Mouse (Mus musculus) embryonic facial prominence, embryonic 15.5 days (tissue): ENCODE results near the gene 5830473C10Rik. TPM values are rescaled to one million over a fixed set of nuclear protein-coding genes. Genes with fewer than 3 reads are reported as not detected.
"Not testable (repeated sequence)": the region's sequence is repeated elsewhere in the genome, so short reads cannot be mapped to it uniquely, and the experiment has no call there.

ENCODE experiments used
- ATAC-seq: fragments of 200-750 bp; cut with Nextera tagmentation; 2 replicates; pipeline ENCODE4 v1.8.0; 2017; ENCODE audit warnings: low read depth, moderate TSS enrichment; ENCODE audit not compliant: insufficient number of reproducible peaks, low FRiP score, low TSS enrichment
- H3K27ac ChIP-seq: fragments of 300-500 bp; sonication (generic); replicated peaks from 2 replicates; pipeline ENCODE4 v1.5.1; 2015; ENCODE audit warnings: mild to moderate bottlenecking, inconsistent platforms
- H3K27me3 ChIP-seq: fragments of 300-500 bp; sonication (generic); 2 replicates; pipeline ENCODE4 v1.6.1; 2015; ENCODE audit warnings: inconsistent platforms
- H3K36me3 ChIP-seq: fragments of 300-500 bp; sonication (generic); 2 replicates; pipeline ENCODE4 v1.6.1; 2015; ENCODE audit warnings: mild to moderate bottlenecking, inconsistent platforms
- H3K4me1 ChIP-seq: fragments of 300-500 bp; sonication (generic); 2 replicates; pipeline ENCODE4 v1.6.1; 2015; ENCODE audit warnings: inconsistent platforms
- H3K4me2 ChIP-seq: fragments of 300-500 bp; sonication (generic); replicated peaks from 2 replicates; pipeline ENCODE4 v1.6.1; 2015; ENCODE audit warnings: mild to moderate bottlenecking, inconsistent platforms
- H3K4me3 ChIP-seq: fragments of 300-500 bp; sonication (generic); replicated peaks from 2 replicates; pipeline ENCODE4 v1.5.1; 2015; ENCODE audit warnings: mild to moderate bottlenecking, inconsistent platforms
- H3K9ac ChIP-seq: fragments of 300-500 bp; sonication (generic); 2 replicates; pipeline ENCODE4 v1.6.1; 2015; ENCODE audit warnings: inconsistent platforms
- H3K9me3 ChIP-seq: fragments of 300-500 bp; sonication (generic); replicated peaks from 2 replicates; pipeline ENCODE4 v1.6.1; 2016; ENCODE audit warnings: inconsistent platforms
- WGBS: fragments of 180-500 bp; shearing (Covaris S2); methylation state at CpG from one replicate; pipeline ENCODE4 v1.1.7; 2015; 5-methylcytosine and 5-hydroxymethylcytosine counted together
- polyA plus RNA-seq: library from polyadenylated mRNA; unstranded; fragments of >200 nt; fragmentation: Nextera tagmentation; extraction: Ambion mirVana; gene quantifications from 2 replicates; pipeline ENCODE4 v1.2.1, GENCODE M21; 2015

The 5830473C10Rik gene
- polyA plus RNA-seq, 1 experiment from 2014 or later: not detected

DNA sequence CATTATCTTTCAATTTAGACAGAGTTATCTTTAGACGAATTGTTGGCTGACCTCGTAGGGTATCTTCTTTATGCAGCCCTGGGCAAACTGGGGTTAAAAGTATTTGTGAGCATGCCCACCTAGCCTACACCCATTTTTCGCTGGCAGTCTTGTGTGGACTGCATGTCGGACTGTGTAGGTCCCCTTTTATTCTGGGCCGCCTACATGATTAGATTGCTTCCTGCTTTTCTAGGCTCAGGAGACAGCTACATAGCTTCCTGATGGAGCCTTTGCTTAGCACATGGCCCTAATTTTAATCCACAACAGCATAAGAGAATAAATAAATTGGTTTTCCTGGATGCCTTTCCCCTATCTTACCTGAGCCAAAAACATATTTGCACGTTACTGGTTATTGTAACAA lies 35.2 kb downstream of the 5830473C10Rik start:
- H3K36me3 ChIP-seq: no peaks in the 10 kb centered on the region
- no peak overlapping the region for H3K27ac ChIP-seq
- no peak for ATAC-seq
- WGBS: 74% methylated on average over 6 of the region's 6 CpGs
- no peaks in the 10 kb centered on the region for H3K9me3 ChIP-seq
- H3K9ac ChIP-seq: no peak overlapping the region
- H3K4me1 ChIP-seq: no peaks in the 10 kb centered on the region
- no peak overlapping the region for H3K4me2 ChIP-seq
- H3K4me3 ChIP-seq: no peak overlapping the region
- no peaks in the 10 kb centered on the region for H3K27me3 ChIP-seq

DNA sequence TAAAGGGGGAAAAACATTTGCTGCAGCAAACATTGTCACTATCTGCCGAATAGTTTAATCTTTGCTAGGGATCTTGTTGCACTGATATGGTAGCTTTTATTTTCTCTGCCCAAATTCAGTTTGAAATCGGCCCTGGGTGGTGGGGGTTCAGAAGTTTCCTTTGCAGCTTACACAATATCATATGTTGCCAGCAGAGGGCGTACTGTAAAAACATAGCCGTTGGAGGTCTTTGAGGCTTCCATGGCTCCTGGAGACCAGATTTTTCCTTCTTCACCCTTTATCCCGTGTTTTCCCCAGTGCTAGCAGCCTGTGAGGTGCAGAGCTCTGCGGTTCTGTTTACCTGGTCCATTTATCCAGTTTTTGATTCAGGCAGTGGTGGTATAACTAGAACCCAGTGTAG lies 40.6 kb downstream of the 5830473C10Rik start:
- no peak overlapping the region for H3K9ac ChIP-seq
- H3K4me1 ChIP-seq: no peaks in the 10 kb centered on the region
- H3K4me2 ChIP-seq: no peak overlapping the region
- H3K4me3 ChIP-seq: no peak overlapping the region
- WGBS: 15% methylated on average over 6 of the region's 6 CpGs
- H3K36me3 ChIP-seq: no peaks in the 10 kb centered on the region
- H3K27me3 ChIP-seq: no peaks in the 10 kb centered on the region
- no peak for ATAC-seq
- no peak overlapping the region for H3K27ac ChIP-seq
- no peaks in the 10 kb centered on the region for H3K9me3 ChIP-seq

DNA sequence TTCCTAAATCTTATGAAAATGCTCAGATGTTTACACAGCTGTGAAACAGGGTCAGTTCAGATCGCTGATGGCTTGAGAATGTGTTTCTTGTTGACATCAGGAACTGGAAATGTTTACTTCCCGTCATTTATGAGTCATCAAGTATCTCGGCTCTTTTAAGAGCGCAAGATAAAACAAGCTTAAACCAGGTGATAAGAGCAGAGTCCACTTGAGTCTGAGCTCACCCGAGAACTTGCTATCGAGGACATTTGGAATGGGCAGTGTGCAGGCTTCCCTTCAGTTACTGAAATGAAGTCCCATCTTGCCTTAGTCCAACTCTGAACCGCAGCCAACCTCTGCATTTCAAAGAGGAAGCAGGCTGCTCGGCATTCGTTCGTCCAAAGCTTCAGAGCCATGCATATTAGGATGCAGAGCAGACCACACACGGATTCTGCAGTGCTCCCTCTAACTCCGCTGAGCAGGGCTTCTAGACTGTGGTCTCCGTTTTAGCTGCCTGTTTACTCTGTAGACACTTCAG lies 42.6 kb downstream of the 5830473C10Rik start:
- Histone ChIP-seq H3K9ac (no peak overlapping the region), H3K27ac (no peak overlapping the region), H3K4me1 (no peaks in the 10 kb centered on the region), H3K4me2 (no peak overlapping the region), H3K27me3 (no peaks in the 10 kb centered on the region), H3K4me3 (no peak overlapping the region), H3K9me3 (no peaks in the 10 kb centered on the region), H3K36me3 (no peaks in the 10 kb centered on the region)
- WGBS: 43% methylated on average over 13 of the region's 13 CpGs
- no peak for ATAC-seq

DNA sequence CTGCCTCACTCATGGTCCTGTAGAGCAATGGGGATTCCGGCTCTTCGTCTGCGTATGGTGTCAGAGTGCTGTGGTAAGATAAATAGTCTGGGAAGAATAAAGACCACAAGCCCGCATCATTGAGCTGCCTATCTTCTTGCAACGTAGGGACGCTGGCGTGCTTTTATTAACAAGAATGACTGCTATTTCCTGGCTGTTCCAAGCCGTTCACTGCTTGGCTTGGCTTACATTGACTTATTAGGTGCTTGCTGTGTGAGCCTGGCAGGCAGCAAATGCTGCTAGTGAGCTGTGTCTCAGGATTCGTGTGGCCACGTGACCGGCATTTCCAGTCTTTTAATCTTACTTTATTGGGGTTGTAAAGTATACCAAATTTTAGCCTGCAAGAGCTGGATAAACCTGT lies 48.0 kb downstream of the 5830473C10Rik start:
- 43% methylated on average over 11 of the region's 11 CpGs for WGBS
- no peaks in the 10 kb centered on the region for H3K9me3 ChIP-seq

DNA sequence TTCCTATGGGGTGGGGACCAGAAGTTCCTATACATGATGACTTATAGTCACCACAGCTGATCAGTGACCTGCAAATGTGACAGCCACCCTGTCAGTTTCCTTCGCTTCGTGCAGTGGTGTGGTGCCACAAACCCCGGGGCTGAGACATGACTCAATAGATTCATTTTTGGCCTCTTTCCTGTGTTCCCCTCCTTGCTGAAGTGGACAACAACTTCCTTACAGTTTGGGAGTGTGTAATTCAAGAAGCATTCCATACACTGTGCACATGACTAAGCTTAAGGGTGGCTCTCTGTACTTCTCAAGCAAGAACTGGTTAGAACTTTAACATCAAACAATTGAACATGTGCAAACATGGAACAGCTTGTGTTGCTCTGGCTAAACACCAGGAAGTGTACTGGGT lies 50.5 kb downstream of the 5830473C10Rik start:
- Histone ChIP-seq H3K9me3 (no peaks in the 10 kb centered on the region), H3K4me2 (no peak overlapping the region), H3K27me3 (no peaks in the 10 kb centered on the region), H3K4me3 (no peak overlapping the region), H3K27ac (no peak overlapping the region), H3K9ac (no peak overlapping the region), H3K36me3 (no peaks in the 10 kb centered on the region), H3K4me1 (peaks cover 4% of the 10 kb centered on the region; the same call in 1 of the 2 replicates)
- ATAC-seq: no peak; the same call in 1 of the 2 replicates
- 73% methylated on average over 3 of the region's 3 CpGs for WGBS

More for the DNA sequence above, 48.0 kb downstream of the 5830473C10Rik start:
- H3K27me3 ChIP-seq: no peaks in the 10 kb centered on the region
- no peak overlapping the region for H3K9ac ChIP-seq
- peak overlapping the region; percentile 31; the same call in 1 of the 2 replicates for H3K27ac ChIP-seq
- no peak overlapping the region for H3K4me2 ChIP-seq
- ATAC-seq: no peak
- no peaks in the 10 kb centered on the region for H3K36me3 ChIP-seq
- no peak overlapping the region for H3K4me3 ChIP-seq
- H3K4me1 ChIP-seq: peaks cover 4% of the 10 kb centered on the region; the same call in 1 of the 2 replicates

DNA sequence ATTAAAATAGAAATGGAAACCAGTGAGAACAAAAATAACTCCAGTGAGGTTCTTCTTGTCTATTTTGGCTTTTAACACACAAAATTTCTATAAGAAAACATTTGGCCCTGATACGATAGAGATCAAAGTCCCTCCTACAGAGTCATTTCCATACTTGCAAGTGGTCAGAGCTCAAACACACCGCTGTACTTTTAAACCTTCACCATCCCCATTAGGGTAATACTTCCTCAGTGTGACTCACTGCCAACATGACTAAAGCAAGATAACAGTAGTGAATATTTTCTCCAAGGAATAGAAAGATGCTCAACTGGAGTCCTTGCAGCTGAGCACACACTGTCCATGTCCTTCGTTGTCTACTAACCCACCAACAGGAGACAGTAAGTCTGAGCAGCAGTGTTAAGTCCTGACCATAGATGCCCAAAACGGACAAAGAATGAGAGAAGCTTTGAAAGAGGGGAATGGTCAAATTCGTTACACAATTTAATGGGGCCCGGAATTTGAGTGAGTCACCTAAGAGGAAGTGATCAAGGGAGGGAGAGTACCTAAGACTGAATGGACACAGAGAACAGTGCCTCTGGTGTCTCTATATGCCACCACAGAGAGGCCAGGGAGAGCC lies 51.2 kb downstream of the 5830473C10Rik start:
- Histone ChIP-seq H3K9ac (no peak overlapping the region), H3K9me3 (no peaks in the 10 kb centered on the region), H3K27me3 (no peaks in the 10 kb centered on the region), H3K36me3 (no peaks in the 10 kb centered on the region), H3K4me3 (no peak overlapping the region), H3K4me2 (no peak overlapping the region), H3K27ac (no peak overlapping the region), H3K4me1 (peaks cover 4% of the 10 kb centered on the region; the same call in 1 of the 2 replicates)
- 76% methylated on average over 6 of the region's 6 CpGs for WGBS
- no peak for ATAC-seq

DNA sequence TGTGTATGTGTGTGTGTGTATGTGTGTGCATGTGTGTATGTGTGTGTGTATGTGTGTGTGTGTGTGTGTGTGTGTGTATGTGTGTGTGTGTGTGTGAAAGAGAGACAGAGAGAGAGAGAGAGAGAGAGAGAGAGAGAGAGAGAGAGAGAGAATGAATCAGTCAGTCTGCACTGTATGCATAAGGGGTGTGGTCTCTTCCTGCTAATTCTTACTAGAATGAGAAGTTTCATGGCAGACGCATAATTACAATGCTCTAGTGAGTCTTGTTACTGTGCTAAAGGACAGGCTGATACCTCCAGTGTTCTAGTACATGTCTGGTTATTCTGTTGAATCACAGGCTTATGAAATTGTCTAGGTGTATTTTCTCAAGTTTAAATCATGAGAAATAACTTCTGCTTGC lies 51.8 kb downstream of the 5830473C10Rik start:
- 42% methylated on average over 1 of the region's 1 CpGs for WGBS
- not testable (repeated sequence) for H3K9ac ChIP-seq, H3K9me3 ChIP-seq, H3K4me1 ChIP-seq, H3K27me3 ChIP-seq, H3K4me2 ChIP-seq, ATAC-seq, H3K4me3 ChIP-seq, H3K36me3 ChIP-seq, H3K27ac ChIP-seq

DNA sequence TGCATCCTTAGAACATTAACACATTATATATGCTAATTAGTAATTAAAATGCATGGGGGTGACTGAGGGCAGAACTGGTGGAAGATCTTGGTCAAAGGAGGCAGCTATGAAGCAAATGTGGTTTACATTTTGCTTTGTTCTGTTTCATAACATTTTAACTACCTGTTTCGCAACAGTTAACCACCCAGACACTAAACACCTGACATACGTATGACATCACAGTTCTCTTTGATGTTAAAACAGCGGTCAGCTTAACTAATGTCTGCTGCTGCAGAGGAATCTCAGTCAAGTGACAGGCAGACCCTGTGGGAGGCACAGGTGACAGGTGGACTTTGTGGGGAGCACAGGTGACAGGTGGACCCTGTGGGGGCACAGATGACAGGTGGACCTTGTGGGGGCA lies 57.0 kb downstream of the 5830473C10Rik start:
- H3K4me3 ChIP-seq: no peak overlapping the region
- 75% methylated on average over 3 of the region's 3 CpGs for WGBS

DNA sequence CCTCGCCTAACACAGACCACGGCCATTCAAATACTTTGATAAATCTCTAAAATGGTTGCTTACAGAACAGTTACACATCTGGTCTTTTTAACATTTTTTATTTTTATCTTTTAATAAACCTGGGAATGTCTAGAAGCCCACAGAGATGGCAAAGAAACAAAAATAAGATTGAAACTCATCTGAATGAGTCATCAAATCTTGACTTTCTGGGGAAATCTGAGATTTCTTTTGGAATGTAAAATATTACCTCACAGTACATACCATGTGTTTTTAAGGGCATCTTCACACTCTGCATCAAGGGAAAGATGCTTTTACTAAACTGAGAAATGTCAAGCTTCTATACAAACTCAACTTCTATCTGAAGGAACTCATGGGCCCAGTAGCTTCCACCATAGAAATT lies 60.4 kb downstream of the 5830473C10Rik start:
- no peak overlapping the region for H3K27ac ChIP-seq
- 89% methylated on average over 2 of the region's 2 CpGs for whole genome bisulfite sequencing
- H3K4me2 ChIP-seq: no peak overlapping the region
- H3K9ac ChIP-seq: no peak overlapping the region
- no peak overlapping the region for H3K4me3 ChIP-seq
- no peaks in the 10 kb centered on the region for H3K4me1 ChIP-seq
- ATAC-seq: no peak
- no peaks in the 10 kb centered on the region for H3K27me3 ChIP-seq
- no peaks in the 10 kb centered on the region for H3K9me3 ChIP-seq
- H3K36me3 ChIP-seq: no peaks in the 10 kb centered on the region

More for the DNA sequence above, 57.0 kb downstream of the 5830473C10Rik start:
- Histone ChIP-seq H3K9ac (no peak overlapping the region), H3K27ac (no peak overlapping the region), H3K9me3 (no peaks in the 10 kb centered on the region), H3K27me3 (no peaks in the 10 kb centered on the region), H3K4me1 (no peaks in the 10 kb centered on the region), H3K36me3 (no peaks in the 10 kb centered on the region), H3K4me2 (no peak overlapping the region)
- ATAC-seq: no peak

DNA sequence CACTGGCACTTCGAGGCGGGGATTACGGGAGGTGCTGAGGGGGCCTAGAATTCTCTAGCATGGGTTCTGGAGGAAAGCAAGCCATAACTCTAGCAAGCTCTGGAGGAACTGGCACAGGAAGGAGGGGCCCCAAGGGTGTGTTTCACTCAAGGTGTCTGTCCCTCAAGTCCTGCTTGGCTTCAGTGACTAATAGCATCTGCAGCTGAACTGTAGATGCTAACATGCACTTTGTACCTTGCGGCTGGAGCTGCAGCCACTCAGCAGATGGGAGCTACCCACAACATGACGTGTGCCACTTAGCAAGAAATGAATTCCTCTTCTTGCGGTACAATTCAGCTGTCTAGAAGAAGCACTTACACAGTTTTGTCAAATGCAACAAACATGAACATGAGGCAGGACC lies 60.8 kb downstream of the 5830473C10Rik start:
- H3K36me3 ChIP-seq: no peaks in the 10 kb centered on the region
- no peak overlapping the region for H3K4me3 ChIP-seq
- H3K9ac ChIP-seq: no peak overlapping the region
- 94% methylated on average over 6 of the region's 6 CpGs for WGBS
- H3K4me2 ChIP-seq: no peak overlapping the region
- no peaks in the 10 kb centered on the region for H3K27me3 ChIP-seq
- no peaks in the 10 kb centered on the region for H3K9me3 ChIP-seq
- H3K4me1 ChIP-seq: no peaks in the 10 kb centered on the region
- no peak overlapping the region for H3K27ac ChIP-seq
- ATAC-seq: no peak

DNA sequence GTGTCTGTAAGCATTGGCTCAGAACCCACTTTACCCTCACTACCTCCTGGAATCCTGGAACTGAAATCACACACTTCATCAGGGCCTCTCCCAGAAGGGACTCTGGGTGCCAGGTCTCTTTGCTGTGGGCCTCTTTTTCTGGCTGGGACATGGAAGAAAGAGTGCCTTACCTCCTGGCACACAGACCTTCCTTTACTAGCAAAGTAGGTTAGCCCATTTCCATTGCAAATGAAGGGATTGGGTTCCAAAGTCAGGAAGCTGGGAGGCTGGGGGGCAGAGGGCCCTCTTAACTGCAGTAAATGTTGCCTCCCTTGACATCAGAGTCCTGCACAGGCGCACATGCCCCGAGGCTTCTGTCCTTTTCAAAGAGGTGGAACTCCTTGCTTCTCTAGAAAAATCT lies 62.3 kb downstream of the 5830473C10Rik start:
- H3K4me3 ChIP-seq: no peak overlapping the region
- no peaks in the 10 kb centered on the region for H3K27me3 ChIP-seq
- 67% methylated on average over 2 of the region's 2 CpGs for WGBS
- ATAC-seq: no peak
- no peaks in the 10 kb centered on the region for H3K36me3 ChIP-seq
- no peak overlapping the region for H3K27ac ChIP-seq
- no peak overlapping the region for H3K4me2 ChIP-seq
- no peaks in the 10 kb centered on the region for H3K4me1 ChIP-seq
- H3K9me3 ChIP-seq: no peaks in the 10 kb centered on the region
- no peak overlapping the region for H3K9ac ChIP-seq
